Mouse (Mus musculus): ENCODE data around the gene Cd99l2.

DNA sequence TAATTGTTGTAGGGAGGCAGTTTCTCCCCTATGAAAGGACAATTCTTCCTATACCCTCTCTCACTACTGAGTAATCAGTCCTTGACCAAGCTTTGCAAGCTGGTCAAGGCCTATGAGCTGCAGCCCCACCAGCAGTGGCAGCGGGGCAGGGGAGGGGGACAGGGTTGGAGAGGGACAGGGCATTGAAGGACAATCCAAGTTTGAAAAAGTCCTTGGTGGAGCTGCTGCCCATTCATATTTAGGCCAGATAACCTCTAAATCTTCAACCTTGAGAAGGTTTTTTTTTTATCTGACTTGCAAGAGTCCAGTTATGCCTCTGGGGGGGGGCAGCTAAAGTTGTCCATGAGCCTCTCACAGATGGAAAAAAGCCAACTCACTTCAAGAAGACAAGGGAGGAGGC, 34.8 kb upstream of the Cd99l2 start:
- TF ChIP-seq SRF (IDR thresholded peaks at IDR 0.05; ENCODE audit: control insufficient read depth, insufficient read length, low read depth): no peak
- no peak for TF ChIP-seq MYOD1 (IDR thresholded peaks at IDR 0.05; ENCODE audit: control insufficient read depth in 1 of 3, insufficient read length in 2 of 3, low read depth in 2 of 3)

All from myocyte (in vitro differentiated cells).